Mouse (Mus musculus) layer of hippocampus, adult 8-10 months (tissue): ENCODE measurements around the gene Sucnr1. TPM values are rescaled to one million over a fixed set of nuclear protein-coding genes. Genes with fewer than 3 reads are reported as not detected.
"Not testable (repeated sequence)": the region's sequence is repeated elsewhere in the genome, so short reads cannot be mapped to it uniquely, and the experiment has no call there.

Experiments
- DNase-seq, 2 experiments: peaks; one replicate each; pipeline ENCODE4 v3.0.0; 2022; ENCODE audit warnings: low spot score in 2 of 2
- total RNA-seq, 4 experiments: library from RNA; stranded (reverse); gene quantifications; 2 replicates each; pipeline ENCODE4 v1.2.4; 2022

Sucnr1 gene
- total RNA-seq: not detected

- no peak for DNase-seq
Measured at GRCm38 (mm10) chr3:60081648-60082047, at the start of gene Sucnr1. TSS of gene Sucnr1 (plus strand) at chr3:60081869.

GRCm38 (mm10) chr3:60046221-60046913 lies 35.3 kb upstream of the Sucnr1 start:
- DNase-seq: no peak

GRCm38 (mm10) chr3:60053231-60053927 lies 28.3 kb upstream of the Sucnr1 start:
- DNase-seq: no peak

- DNase-seq: no peak
Measured at GRCm38 (mm10) chr3:60053931-60054330, 27.7 kb upstream of the Sucnr1 start.

GRCm38 (mm10) chr3:60056451-60056850 lies 25.2 kb upstream of the Sucnr1 start:
- DNase-seq: no peak

- no peak for DNase-seq
Measured at GRCm38 (mm10) chr3:60057070-60057808, 24.4 kb upstream of the Sucnr1 start.

GRCm38 (mm10) chr3:60057809-60058082 lies 23.9 kb upstream of the Sucnr1 start:
- no peak for DNase-seq

- no peak for DNase-seq
Measured at GRCm38 (mm10) chr3:60078883-60079415, 2.7 kb upstream of the Sucnr1 start.

- no peak for DNase-seq
Measured at GRCm38 (mm10) chr3:60080572-60080971, 1.1 kb upstream of the Sucnr1 start.

- DNase-seq: no peak
Measured at GRCm38 (mm10) chr3:60082746-60083145, 1.1 kb downstream of the Sucnr1 start.

GRCm38 (mm10) chr3:60085729-60086128 lies 4.1 kb downstream of the Sucnr1 start:
- no peak for DNase-seq

GRCm38 (mm10) chr3:60091321-60091720 lies 9.7 kb downstream of the Sucnr1 start:
- no peak for DNase-seq

GRCm38 (mm10) chr3:60094386-60095156 lies 12.9 kb downstream of the Sucnr1 start:
- DNase-seq: no peak

- no peak for DNase-seq
Measured at GRCm38 (mm10) chr3:60096941-60097340, 15.3 kb downstream of the Sucnr1 start.

GRCm38 (mm10) chr3:60097485-60097884 lies 15.8 kb downstream of the Sucnr1 start:
- DNase-seq: no peak

GRCm38 (mm10) chr3:60098521-60098920 lies 16.9 kb downstream of the Sucnr1 start:
- no peak for DNase-seq

- DNase-seq: no peak
Measured at GRCm38 (mm10) chr3:60104462-60105109, 22.9 kb downstream of the Sucnr1 start.

- not testable (repeated sequence) for DNase-seq
Measured at GRCm38 (mm10) chr3:60106446-60106845, 24.8 kb downstream of the Sucnr1 start.

- no peak for DNase-seq
Measured at GRCm38 (mm10) chr3:60107736-60108135, 26.1 kb downstream of the Sucnr1 start.

- no peak for DNase-seq
Measured at GRCm38 (mm10) chr3:60108815-60109214, 27.1 kb downstream of the Sucnr1 start.

GRCm38 (mm10) chr3:60111135-60111710 lies 29.6 kb downstream of the Sucnr1 start:
- DNase-seq: no peak
